Mouse (Mus musculus) hindbrain, embryonic 14.5 days (tissue): Measurements from ENCODE around the gene Slc9b1. TPM values are rescaled to one million over a fixed set of nuclear protein-coding genes. Genes with fewer than 3 reads are reported as not detected.

ENCODE experiments used
- ATAC-seq: fragments of 200-750 bp; cut with Nextera tagmentation; 2 replicates; pipeline ENCODE4 v1.8.0; 2017; ENCODE audit warnings: moderate number of reproducible peaks, mild to moderate bottlenecking, moderate TSS enrichment, moderate library complexity; ENCODE audit not compliant: low FRiP score
- DNase-seq: peaks from one replicate; pipeline ENCODE4 v3.0.0-alpha.2; 2015; ENCODE audit warnings: low spot score
- H3K27ac ChIP-seq: fragments of 300-500 bp; sonication (generic); 2 replicates; pipeline ENCODE4 v1.5.1; 2014; ENCODE audit warnings: mild to moderate bottlenecking, moderate library complexity
- H3K27me3 ChIP-seq: fragments of 300-500 bp; sonication (generic); 2 replicates; pipeline ENCODE4 v1.6.1; 2014; ENCODE audit warnings: mild to moderate bottlenecking, low read length, mixed read lengths; ENCODE audit not compliant: control insufficient read depth, insufficient read depth
- H3K36me3 ChIP-seq: fragments of 300-500 bp; sonication (generic); replicated peaks from 2 replicates; pipeline ENCODE4 v1.6.1; 2014; ENCODE audit not compliant: control insufficient read depth, insufficient read depth
- H3K4me1 ChIP-seq: fragments of 300-500 bp; sonication (generic); replicated peaks from 2 replicates; pipeline ENCODE4 v1.6.1; 2014; ENCODE audit warnings: antibody characterized with exemption, low read length, mixed read lengths; ENCODE audit not compliant: control insufficient read depth, insufficient read depth
- H3K4me2 ChIP-seq: fragments of 300-500 bp; sonication (generic); replicated peaks from 2 replicates; pipeline ENCODE4 v1.6.1; 2014; ENCODE audit warnings: mild to moderate bottlenecking, moderate library complexity
- H3K4me3 ChIP-seq: fragments of 300-500 bp; sonication (generic); replicated peaks from 2 replicates; pipeline ENCODE4 v1.5.1; 2014; ENCODE audit warnings: mild to moderate bottlenecking, low read length
- H3K9ac ChIP-seq: fragments of 300-500 bp; sonication (generic); 2 replicates; pipeline ENCODE4 v1.6.1; 2014
- H3K9me3 ChIP-seq: fragments of 300-500 bp; sonication (generic); 2 replicates; pipeline ENCODE4 v1.6.1; 2016; ENCODE audit warnings: low read length; ENCODE audit not compliant: control insufficient read depth
- WGBS: fragments of 180-500 bp; shearing (Covaris S2); extraction: QIAGEN DNeasy Blood & Tissue Kit; methylation state at CpG from one replicate; pipeline ENCODE4 v1.1.7; 2014; 5-methylcytosine and 5-hydroxymethylcytosine counted together
- polyA plus RNA-seq: library from polyadenylated mRNA; unstranded; fragments of >200 nt; fragmentation: Nextera tagmentation; extraction: Ambion mirVana; gene quantifications from 2 replicates; pipeline ENCODE4 v1.2.1, GENCODE M21; 2014

The Slc9b1 gene
- polyA plus RNA-seq, 1 experiment from 2014 or later, result 0.16 TPM

DNA sequence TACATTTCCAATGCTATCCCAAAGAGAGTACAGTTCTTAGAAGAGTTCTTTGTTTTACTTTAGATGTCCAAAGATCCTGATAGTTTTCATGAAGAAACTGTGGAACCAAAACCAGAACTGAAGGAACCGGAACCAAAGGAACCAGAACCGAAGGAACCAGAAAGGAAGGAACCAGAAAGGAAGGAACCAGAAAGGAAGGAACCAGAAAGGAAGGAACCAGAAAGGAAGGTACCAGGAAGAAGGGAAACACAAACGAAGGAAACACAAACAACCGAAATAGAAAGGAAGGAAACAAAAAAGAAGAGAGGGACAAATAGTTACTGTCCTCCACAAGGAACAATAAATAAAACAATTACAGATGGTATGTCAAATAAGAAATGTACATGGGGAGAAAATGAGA is 9.6 kb downstream of the Slc9b1 start:
- Histone ChIP-seq H3K27me3 (no peaks in the 10 kb centered on the region), H3K9ac (no peak overlapping the region), H3K4me1 (no peaks in the 10 kb centered on the region), H3K4me2 (no peak overlapping the region), H3K36me3 (no peaks in the 10 kb centered on the region), H3K4me3 (no peak overlapping the region), H3K9me3 (no peaks in the 10 kb centered on the region), H3K27ac (no peak overlapping the region)
- ATAC-seq, result no peak
- 87% methylated on average over 4 of the region's 4 CpGs for WGBS
- DNase-seq, result no peak

DNA sequence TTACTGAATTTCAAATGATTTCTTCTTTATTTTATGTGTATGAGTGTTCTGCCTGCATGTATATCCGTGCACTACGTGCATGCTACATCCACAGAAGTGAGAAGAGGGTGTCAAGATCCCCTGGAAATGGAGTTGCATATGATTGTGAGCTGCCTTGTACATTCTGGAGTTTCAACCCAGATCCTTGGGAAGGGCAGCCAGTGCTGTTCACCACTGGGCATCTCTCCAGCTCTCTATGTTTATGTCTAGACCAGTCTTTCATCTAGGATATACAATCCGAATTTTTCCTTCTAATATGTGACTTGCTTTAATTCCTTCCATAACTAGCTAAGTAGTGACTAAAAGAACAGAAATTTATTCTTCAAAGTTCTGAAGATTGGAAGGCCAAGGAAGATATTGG is 28.0 kb downstream of the Slc9b1 start:
- no peak overlapping the region for H3K4me2 ChIP-seq
- WGBS, result 83% methylated on average over 3 of the region's 3 CpGs

DNA sequence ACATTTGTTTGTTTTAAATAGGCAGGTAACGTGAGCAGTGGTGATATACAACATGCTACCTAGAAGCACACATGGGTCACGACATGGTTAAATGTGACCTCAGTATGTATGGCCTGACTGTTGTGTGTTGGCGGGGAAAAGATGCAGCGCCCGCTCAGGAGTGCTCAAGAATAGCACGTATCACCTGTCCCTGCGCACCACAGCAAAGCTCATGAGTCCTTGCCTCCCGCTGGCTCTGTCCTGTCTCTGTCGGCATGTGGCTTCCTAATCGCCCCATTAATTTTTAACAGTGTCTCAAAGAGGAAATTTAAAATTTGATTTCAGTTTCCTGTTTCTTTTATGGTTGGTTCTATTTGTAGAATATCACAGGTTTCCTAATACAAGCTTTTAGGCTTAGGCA is 29.6 kb downstream of the Slc9b1 start:
- Histone ChIP-seq H3K27me3 (no peaks in the 10 kb centered on the region), H3K36me3 (no peaks in the 10 kb centered on the region), H3K9me3 (no peaks in the 10 kb centered on the region), H3K27ac (no peak overlapping the region), H3K4me1 (no peaks in the 10 kb centered on the region), H3K4me2 (no peak overlapping the region), H3K4me3 (no peak overlapping the region), H3K9ac (no peak overlapping the region)
- ATAC-seq, result no peak
- no peak for DNase-seq
- 88% methylated on average over 10 of the region's 10 CpGs for WGBS

More for the DNA sequence above, 28.0 kb downstream of the Slc9b1 start:
- no peaks in the 10 kb centered on the region for H3K9me3 ChIP-seq
- H3K27me3 ChIP-seq, result no peaks in the 10 kb centered on the region
- DNase-seq (no peak), ATAC-seq (no peak)
- no peak overlapping the region for H3K9ac ChIP-seq
- no peak overlapping the region for H3K27ac ChIP-seq
- H3K36me3 ChIP-seq, result no peaks in the 10 kb centered on the region
- H3K4me1 ChIP-seq, result no peaks in the 10 kb centered on the region
- no peak overlapping the region for H3K4me3 ChIP-seq

DNA sequence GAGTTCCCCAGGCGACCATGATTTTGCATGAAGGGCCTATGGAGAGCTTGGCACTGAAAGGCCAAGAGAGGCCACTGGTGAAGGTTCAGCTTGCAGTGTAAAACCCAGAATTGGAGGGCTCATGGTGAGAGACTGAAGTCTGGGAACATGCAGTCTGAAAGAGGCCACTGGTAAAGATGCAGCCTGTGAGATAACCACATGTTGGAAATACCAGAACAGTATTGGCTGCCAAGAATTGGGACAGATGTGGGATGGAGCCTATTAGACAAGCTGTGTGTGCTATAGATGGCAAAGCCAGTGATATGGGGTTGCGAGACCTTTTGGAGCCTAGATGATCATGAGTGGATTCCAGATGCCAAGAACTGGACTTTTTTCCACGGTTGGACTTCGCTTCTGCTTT is 32.0 kb downstream of the Slc9b1 start:
- H3K4me2 ChIP-seq, result no peak overlapping the region
- DNase-seq, result no peak
- no peaks in the 10 kb centered on the region for H3K9me3 ChIP-seq
- no peak for ATAC-seq
- H3K27ac ChIP-seq, result no peak overlapping the region
- no peaks in the 10 kb centered on the region for H3K4me1 ChIP-seq
- no peak overlapping the region for H3K9ac ChIP-seq
- no peak overlapping the region for H3K4me3 ChIP-seq
- no peaks in the 10 kb centered on the region for H3K27me3 ChIP-seq
- WGBS, result 97% methylated on average over 4 of the region's 4 CpGs
- H3K36me3 ChIP-seq, result no peaks in the 10 kb centered on the region

DNA sequence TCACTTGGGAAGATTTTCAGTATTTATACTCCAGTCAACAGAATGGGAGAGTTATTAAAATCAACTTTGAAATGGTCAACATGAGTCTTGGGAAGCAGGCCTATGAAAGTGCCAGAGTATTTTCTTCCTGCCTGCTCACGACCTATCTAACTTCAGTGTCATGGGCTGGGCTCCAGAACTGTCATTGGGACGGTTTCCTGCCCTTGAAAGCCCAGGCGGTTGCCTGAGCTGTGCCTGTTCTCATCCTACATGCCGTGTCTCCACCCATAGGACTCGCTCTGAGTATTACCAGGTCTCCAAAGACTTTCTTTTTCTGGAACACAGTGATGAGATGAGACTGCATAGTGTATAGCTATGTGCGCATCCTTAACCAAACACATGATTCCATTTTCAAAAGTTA is 45.4 kb downstream of the Slc9b1 start:
- Histone ChIP-seq H3K9me3 (no peaks in the 10 kb centered on the region), H3K36me3 (no peaks in the 10 kb centered on the region), H3K4me1 (no peaks in the 10 kb centered on the region), H3K27ac (no peak overlapping the region), H3K4me2 (no peak overlapping the region), H3K4me3 (no peak overlapping the region), H3K27me3 (no peaks in the 10 kb centered on the region), H3K9ac (no peak overlapping the region)
- DNase-seq (no peak), ATAC-seq (no peak)
- WGBS, result 86% methylated on average over 6 of the region's 6 CpGs

DNA sequence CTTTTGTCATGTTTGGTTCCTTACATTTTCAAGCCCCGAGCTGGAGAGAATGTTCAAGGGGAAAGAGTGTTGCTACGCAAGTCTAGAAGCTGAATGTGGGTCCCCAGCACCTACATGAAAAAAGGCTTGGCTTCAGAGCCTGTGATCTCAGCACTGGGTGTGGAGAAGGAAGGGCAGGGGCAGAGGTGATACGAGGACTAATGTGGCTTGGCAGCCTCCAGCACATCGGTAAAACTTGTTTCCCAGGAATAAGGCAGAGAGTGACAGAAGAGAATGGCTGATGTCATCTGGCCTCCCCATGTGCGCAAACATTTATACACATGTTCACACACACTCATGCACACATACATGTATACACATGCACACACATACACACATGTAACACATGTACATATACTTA is 47.3 kb downstream of the Slc9b1 start:
- no peak overlapping the region for H3K9ac ChIP-seq
- ATAC-seq (no peak), DNase-seq (no peak)
- H3K4me3 ChIP-seq, result no peak overlapping the region
- WGBS, result 85% methylated on average over 5 of the region's 5 CpGs
- H3K4me2 ChIP-seq, result no peak overlapping the region
- no peaks in the 10 kb centered on the region for H3K4me1 ChIP-seq
- H3K36me3 ChIP-seq, result no peaks in the 10 kb centered on the region
- H3K27ac ChIP-seq, result no peak overlapping the region
- H3K27me3 ChIP-seq, result no peaks in the 10 kb centered on the region
- no peaks in the 10 kb centered on the region for H3K9me3 ChIP-seq

DNA sequence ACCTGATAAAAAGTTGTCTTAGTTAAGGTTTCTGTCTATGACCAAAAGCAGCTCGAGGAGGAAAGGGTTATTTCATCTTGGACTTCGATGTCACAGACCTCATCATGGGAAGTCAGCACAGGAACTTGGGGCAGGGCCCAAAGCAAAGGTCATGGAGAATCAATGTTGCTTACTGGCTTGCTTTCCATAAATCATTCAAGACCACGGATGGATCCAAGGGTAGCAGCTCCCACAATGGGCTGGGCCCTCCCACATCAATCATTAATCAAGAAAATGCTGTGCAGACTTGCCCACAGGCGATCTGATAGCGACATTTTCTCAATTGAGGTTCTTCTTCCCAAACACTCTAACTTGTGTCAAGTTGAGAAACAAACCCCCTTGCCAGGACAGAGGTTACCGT is 48.3 kb downstream of the Slc9b1 start:
- Histone ChIP-seq H3K27me3 (no peaks in the 10 kb centered on the region), H3K4me3 (no peak overlapping the region), H3K4me1 (no peaks in the 10 kb centered on the region), H3K9me3 (no peaks in the 10 kb centered on the region), H3K9ac (no peak overlapping the region), H3K4me2 (no peak overlapping the region), H3K36me3 (no peaks in the 10 kb centered on the region), H3K27ac (no peak overlapping the region)
- no peak for ATAC-seq
- no peak for DNase-seq
- WGBS, result 46% methylated on average over 6 of the region's 6 CpGs

DNA sequence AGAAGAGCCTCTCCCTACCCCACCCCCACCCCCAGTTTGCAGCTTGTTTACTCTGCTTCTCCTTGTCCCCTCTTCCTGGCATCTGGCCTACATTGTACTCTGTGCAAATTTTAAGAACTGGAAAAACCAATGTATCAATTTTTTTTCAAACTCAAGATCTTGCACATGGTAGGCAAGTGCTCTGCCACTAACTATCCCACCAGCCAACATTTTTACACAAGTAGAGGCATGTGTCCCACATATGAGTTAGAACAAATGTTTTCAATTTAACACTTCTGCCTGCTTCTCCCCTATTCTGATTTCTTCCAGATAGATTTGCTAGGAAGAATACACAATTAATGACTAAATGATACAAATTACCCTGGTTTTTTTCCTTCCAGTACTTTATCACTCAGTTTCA is 49.3 kb downstream of the Slc9b1 start:
- Histone ChIP-seq H3K27ac (no peak overlapping the region), H3K4me3 (no peak overlapping the region)

DNA sequence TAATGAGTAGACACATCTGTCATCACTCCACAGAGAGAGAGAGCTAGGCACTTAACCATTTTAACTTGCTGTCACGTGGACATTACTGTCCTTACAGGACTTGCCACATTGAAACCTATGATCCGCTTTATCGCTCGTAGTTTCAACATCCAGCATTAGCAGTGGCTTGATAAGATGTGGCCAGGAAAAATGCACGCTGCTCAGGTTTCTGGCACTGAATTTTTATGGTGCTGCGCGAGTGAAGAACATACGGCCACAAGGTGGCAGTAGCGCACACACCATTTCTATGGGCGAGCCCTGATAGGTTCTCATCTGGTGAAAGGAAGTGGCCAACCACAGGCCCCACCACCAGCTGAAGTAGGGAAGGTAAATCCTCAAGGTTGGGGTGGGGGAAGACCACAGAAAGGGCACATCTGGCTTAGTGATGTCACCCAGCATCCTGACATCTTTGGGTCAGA is 54.4 kb downstream of the Slc9b1 start:
- ATAC-seq (peak; percentile 81), DNase-seq (peak; percentile 93)
- no peak overlapping the region for H3K27ac ChIP-seq
- H3K9ac ChIP-seq, result no peak overlapping the region
- H3K27me3 ChIP-seq, result no peaks in the 10 kb centered on the region
- no peaks in the 10 kb centered on the region for H3K9me3 ChIP-seq
- WGBS, result 15% methylated on average over 10 of the region's 10 CpGs
- no peaks in the 10 kb centered on the region for H3K4me1 ChIP-seq
- no peak overlapping the region for H3K4me3 ChIP-seq
- H3K4me2 ChIP-seq, result no peak overlapping the region
- peaks cover 17% of the 10 kb centered on the region; the same call in 1 of the 2 replicates for H3K36me3 ChIP-seq

More for the DNA sequence above, 49.3 kb downstream of the Slc9b1 start:
- Histone ChIP-seq H3K27me3 (no peaks in the 10 kb centered on the region), H3K9ac (no peak overlapping the region), H3K9me3 (no peaks in the 10 kb centered on the region), H3K4me1 (no peaks in the 10 kb centered on the region), H3K36me3 (no peaks in the 10 kb centered on the region), H3K4me2 (no peak overlapping the region)
- DNase-seq (no peak), ATAC-seq (no peak)

DNA sequence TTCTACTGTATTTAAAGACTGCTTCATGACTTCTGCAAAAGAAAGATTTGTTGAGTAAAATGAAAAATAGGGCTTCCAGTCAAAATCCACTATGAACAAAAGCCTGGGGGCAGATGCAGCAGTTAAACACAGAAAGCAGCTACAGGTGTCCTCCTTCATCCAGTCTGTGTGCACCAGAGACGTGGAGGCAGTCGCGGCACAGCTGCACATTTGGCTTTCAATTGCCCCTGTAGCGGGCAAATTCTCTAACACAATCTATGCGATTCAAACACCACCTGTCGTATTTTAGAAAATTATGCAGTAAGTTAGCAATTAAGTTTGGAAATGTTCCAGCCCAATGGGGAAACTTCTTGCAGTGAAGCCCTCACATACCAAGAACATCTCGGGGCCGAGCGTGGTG is 55.4 kb downstream of the Slc9b1 start:
- peaks cover 20% of the 10 kb centered on the region; the same call in 1 of the 2 replicates for H3K36me3 ChIP-seq
- no peak overlapping the region for H3K4me3 ChIP-seq
- H3K4me2 ChIP-seq, result no peak overlapping the region
- no peaks in the 10 kb centered on the region for H3K27me3 ChIP-seq
- WGBS, result 88% methylated on average over 9 of the region's 9 CpGs
- no peak overlapping the region for H3K27ac ChIP-seq
- ATAC-seq (no peak), DNase-seq (no peak)
- H3K9me3 ChIP-seq, result no peaks in the 10 kb centered on the region
- no peaks in the 10 kb centered on the region for H3K4me1 ChIP-seq
- H3K9ac ChIP-seq, result no peak overlapping the region
